In the genomic region with DNA sequence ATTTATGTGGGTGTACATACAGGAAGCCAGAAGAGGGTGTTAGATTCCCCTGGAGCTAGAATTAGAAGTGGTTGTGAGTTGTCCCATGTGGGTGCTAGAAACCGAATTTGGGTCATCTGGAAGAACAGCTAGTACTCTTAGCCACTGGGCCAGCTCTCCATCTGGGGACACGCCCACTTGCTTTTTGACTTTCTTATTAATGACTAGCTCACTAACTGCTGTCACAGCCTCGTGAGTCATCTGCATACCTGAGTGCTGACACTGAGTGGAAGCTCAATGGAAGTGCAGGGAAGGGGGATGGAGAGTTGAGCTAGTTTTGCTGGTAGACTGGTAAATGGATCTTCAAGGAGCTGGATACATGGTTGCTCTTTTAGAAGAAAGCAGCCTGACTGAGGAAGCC, we compare ENCODE assay signal across 21 mouse cellular contexts. TPM values are rescaled to one million over a fixed set of nuclear protein-coding genes. Genes with fewer than 3 reads are reported as not detected.
DNase-seq lines count a peak whose midpoint lies in the region; ATAC-seq and TF ChIP-seq lines count a peak whose summit lies in the region.
"Had no signal": no experiment of that assay in that cellular context is flagged by ENCODE, and none has a peak within 500 bp of the region (broad histone marks: within the 10 kb centered on the region; RNA-seq: fewer than 3 reads in every experiment).

No protein-coding gene starts in this region.

- H3K9me3 ChIP-seq in midbrain, embryonic 11.5 days (ENCODE audit: control insufficient read depth, low read length), result no peaks in the 10 kb centered on the region
- H3K9me3 ChIP-seq in midbrain, embryonic 15.5 days, result no peaks in the 10 kb centered on the region
- H3K9me3 ChIP-seq: heart, embryonic 12.5 days; liver, embryonic 15.5 days; megakaryocyte, embryonic 14.5 days had no signal

- no peak overlapping the region for H3K4me3 ChIP-seq in gastrocnemius, adult 2 months
- H3K4me3 ChIP-seq in midbrain, embryonic 11.5 days (ENCODE audit: low read depth, low read length), result no peak overlapping the region
- no peak overlapping the region for H3K4me3 ChIP-seq in midbrain, embryonic 15.5 days
- H3K4me3 ChIP-seq: heart, embryonic 12.5 days; liver, embryonic 15.5 days; megakaryocyte, embryonic 14.5 days had no signal

- H3K36me3 ChIP-seq in midbrain, embryonic 11.5 days (ENCODE audit: control insufficient read depth, insufficient read depth, low read length), result peaks cover 4% of the 10 kb centered on the region
- peaks cover 25% of the 10 kb centered on the region; the same call in 1 of the 2 replicates for H3K36me3 ChIP-seq in midbrain, embryonic 15.5 days (replicated peaks)
- H3K36me3 ChIP-seq: liver, embryonic 15.5 days had no signal

- intact Hi-C loops in gastrocnemius, adult 2 months (cut with DNase I), result no loop called here

- peak; percentile 54 for DNase-seq in gastrocnemius, adult 2 months
- no peak for DNase-seq in gastrocnemius, postnatal 10 days
- peak; percentile 67 for DNase-seq in midbrain, embryonic 11.5 days (ENCODE audit: low spot score, missing footprints)
- DNase-seq in NIH3T3 (ENCODE audit: low read depth), result peak; percentile 82
- peak; percentile 26 for DNase-seq in yolk sac, embryonic 10.5 days (ENCODE audit: low spot score)
- DNase-seq in embryo, embryonic 9.5 days (ENCODE audit: extremely low spot score), result no peak
- DNase-seq: cerebellum, adult 8-10 months; heart, postnatal 4 days; kidney, adult 18-20 months; kidney, postnatal 10 days; thymus, postnatal 25 days had no signal

- H3K27ac ChIP-seq in gastrocnemius, adult 2 months, result peak overlapping the region; percentile 62
- no peak overlapping the region for H3K27ac ChIP-seq in midbrain, embryonic 11.5 days (ENCODE audit: low read depth, low read length)
- no peak overlapping the region for H3K27ac ChIP-seq in midbrain, embryonic 15.5 days
- H3K27ac ChIP-seq: liver, embryonic 15.5 days had no signal

- 84% methylated on average over 3 of the region's 3 CpGs for WGBS in midbrain, embryonic 11.5 days
- 89% methylated on average over 3 of the region's 3 CpGs for WGBS in midbrain, embryonic 15.5 days

- no peak overlapping the region for H3K9ac ChIP-seq in midbrain, embryonic 11.5 days (ENCODE audit: low read length)
- no peak overlapping the region for H3K9ac ChIP-seq in midbrain, embryonic 15.5 days
- H3K9ac ChIP-seq: heart, embryonic 12.5 days; liver, embryonic 15.5 days had no signal

- ATAC-seq in midbrain, embryonic 11.5 days (ENCODE audit: low FRiP score), result no peak
- no peak for ATAC-seq in midbrain, embryonic 15.5 days (replicated peaks)
- ATAC-seq: forebrain, embryonic 14.5 days; hindbrain, embryonic 16.5 days; lung, postnatal 0 days had no signal

- TF ChIP-seq CTCF in gastrocnemius, adult 2 months (IDR thresholded peaks at IDR 0.05), result no peak

- no peaks in the 10 kb centered on the region for H3K4me1 ChIP-seq in midbrain, embryonic 11.5 days (ENCODE audit: control insufficient read depth, insufficient read depth, low read length)
- H3K4me1 ChIP-seq in midbrain, embryonic 15.5 days, result peaks cover 11% of the 10 kb centered on the region
- H3K4me1 ChIP-seq: megakaryocyte, embryonic 14.5 days had no signal

- no peak overlapping the region for H3K4me2 ChIP-seq in midbrain, embryonic 11.5 days
- no peak overlapping the region for H3K4me2 ChIP-seq in midbrain, embryonic 15.5 days
- H3K4me2 ChIP-seq: heart, embryonic 12.5 days; liver, embryonic 15.5 days had no signal

- H3K27me3 ChIP-seq in midbrain, embryonic 11.5 days (ENCODE audit: control insufficient read depth, insufficient read depth, low read length), result no peaks in the 10 kb centered on the region
- no peaks in the 10 kb centered on the region for H3K27me3 ChIP-seq in midbrain, embryonic 15.5 days (replicated peaks)
- H3K27me3 ChIP-seq: heart, embryonic 12.5 days; liver, embryonic 15.5 days had no signal

RNA-seq across cellular contexts. Expression of gene Mb, which starts 26.1 kb away (rescaled TPM):
- total RNA-seq in gastrocnemius, adult 2 months (2021), result 1,000 to 10,000 TPM; 3,091 to 7,772 TPM
- total RNA-seq in gastrocnemius, postnatal 10 days (2021), result 100 to 1,000 TPM; 415 to 512 TPM
- polyA plus RNA-seq in midbrain, embryonic 11.5 days (2014; fragmentation: Nextera tagmentation; extraction: Ambion mirVana), result not detected in 2 replicates
- polyA plus RNA-seq in midbrain, embryonic 15.5 days (2015; fragmentation: Nextera tagmentation; extraction: Ambion mirVana), result 0.66 TPM in 2 replicates
- total RNA-seq: CH12.LX; left cerebral cortex, postnatal 10 days had no signal
- polyA plus RNA-seq: forebrain, embryonic 14.5 days had no signal

RNA-seq across cellular contexts. Expression of gene Apol6, which starts 32.0 kb away (rescaled TPM):
- 10 to 100 TPM; 27.7 to 71.1 TPM for total RNA-seq in gastrocnemius, adult 2 months (2021)
- total RNA-seq in gastrocnemius, postnatal 10 days (2021), result 10 to 100 TPM; 15.0 to 18.9 TPM
- polyA plus RNA-seq in midbrain, embryonic 11.5 days (2014; fragmentation: Nextera tagmentation; extraction: Ambion mirVana), result not detected in 2 replicates
- 0.06 and 0.22 TPM in 2 replicates for polyA plus RNA-seq in midbrain, embryonic 15.5 days (2015; fragmentation: Nextera tagmentation; extraction: Ambion mirVana)
- total RNA-seq: CH12.LX had no signal
- polyA plus RNA-seq: forebrain, embryonic 14.5 days; hindbrain, embryonic 16.5 days; lung, postnatal 0 days; neural tube, embryonic 11.5 days had no signal

Comparison
In these comparisons a context has a peak if more than half of its experiments do, and no peak if none do; other contexts are left out.
1. DNase-seq: peak in gastrocnemius, adult 2 months (single experiment), midbrain, embryonic 11.5 days (single experiment), NIH3T3 (single experiment) and yolk sac, embryonic 10.5 days (single experiment); none in gastrocnemius, postnatal 10 days (single experiment) and embryo, embryonic 9.5 days (single experiment).
2. RNA of gene Mb, which starts 26.1 kb away (total RNA-seq): 3,091 to 7,772 TPM in gastrocnemius, adult 2 months; 415 to 512 TPM in gastrocnemius, postnatal 10 days; every median in the first group is over 4 times any median in the second.